Mouse (Mus musculus): Measurements from ENCODE around the gene Tesmin. TPM values are rescaled to one million over a fixed set of nuclear protein-coding genes. Genes with fewer than 3 reads are reported as not detected.

The Tesmin gene
- total RNA-seq (2015) (1.4 and 4.0 TPM in 2 replicates), total RNA-seq (2017) (1.3 and 2.8 TPM in 2 replicates)

DNA sequence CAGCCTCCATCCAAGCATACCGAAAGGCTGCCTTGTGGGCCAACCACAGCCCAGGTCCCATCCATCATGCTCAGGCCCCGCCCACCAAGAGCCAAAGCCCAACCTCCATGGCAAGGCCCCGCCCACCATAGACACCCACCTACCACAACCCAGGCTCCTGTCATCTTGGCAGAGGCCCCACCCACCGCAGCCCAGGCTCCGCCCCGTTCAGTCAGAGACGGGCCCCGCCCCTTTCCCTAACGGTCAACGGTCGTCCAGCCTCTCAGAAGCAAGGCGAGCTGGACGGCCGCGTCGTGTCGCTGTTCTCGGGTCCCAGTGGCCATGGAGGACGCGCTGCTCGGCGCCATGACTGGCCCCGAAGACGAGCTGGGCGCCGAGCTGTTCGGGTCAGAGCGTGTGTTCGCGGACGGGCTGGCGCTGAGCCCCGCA is at the start of gene Tesmin:
Tesmin (plus strand) TSS at position 229 of the 429 bp plus-strand sequence.
- ATAC-seq (ENCODE audit: poor library complexity, severe bottlenecking), result peak; percentile 87

DNA sequence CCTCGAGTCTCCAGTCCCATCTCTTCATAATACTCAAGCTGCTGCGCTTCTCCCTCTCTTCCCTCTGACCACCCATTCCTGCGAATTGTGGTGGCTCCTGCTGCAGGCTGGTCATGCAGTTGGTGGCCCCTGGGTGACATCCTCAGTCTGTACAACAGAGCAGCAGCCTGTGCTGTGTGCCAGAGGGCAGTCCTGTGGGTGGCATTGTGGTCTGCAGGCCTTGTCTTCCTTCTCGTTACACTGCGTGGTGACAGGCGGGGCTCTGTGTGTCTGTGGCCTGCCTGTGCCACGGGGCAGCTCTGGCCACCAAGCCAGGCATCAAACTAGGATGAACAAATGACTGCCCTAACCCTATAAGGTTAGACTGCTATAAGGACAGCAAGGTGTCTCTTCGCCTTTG is 49.5 kb upstream of the Tesmin start:
- peak; percentile 39 for ATAC-seq (ENCODE audit: poor library complexity, severe bottlenecking)

DNA sequence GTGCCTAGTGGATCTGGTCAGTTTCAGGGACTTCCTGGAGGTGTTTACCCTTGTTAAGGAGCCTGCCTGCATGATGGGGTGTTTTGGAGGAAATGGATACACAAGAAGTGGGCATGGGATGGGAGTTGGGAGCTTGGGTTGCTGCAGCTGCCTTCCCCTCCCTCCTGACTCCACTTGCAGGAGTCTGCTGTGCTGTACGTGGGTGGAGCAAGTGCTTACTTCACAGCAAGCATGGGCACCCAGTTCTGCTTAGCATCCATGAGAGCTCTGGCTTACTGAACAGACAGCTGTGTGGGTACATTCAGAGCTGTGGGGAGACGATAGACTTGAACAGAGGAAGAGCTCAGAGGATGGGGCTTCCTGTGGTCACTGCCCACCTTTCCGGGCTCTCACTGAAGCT is 47.6 kb upstream of the Tesmin start:
- no peak for ATAC-seq (ENCODE audit: poor library complexity, severe bottlenecking)

DNA sequence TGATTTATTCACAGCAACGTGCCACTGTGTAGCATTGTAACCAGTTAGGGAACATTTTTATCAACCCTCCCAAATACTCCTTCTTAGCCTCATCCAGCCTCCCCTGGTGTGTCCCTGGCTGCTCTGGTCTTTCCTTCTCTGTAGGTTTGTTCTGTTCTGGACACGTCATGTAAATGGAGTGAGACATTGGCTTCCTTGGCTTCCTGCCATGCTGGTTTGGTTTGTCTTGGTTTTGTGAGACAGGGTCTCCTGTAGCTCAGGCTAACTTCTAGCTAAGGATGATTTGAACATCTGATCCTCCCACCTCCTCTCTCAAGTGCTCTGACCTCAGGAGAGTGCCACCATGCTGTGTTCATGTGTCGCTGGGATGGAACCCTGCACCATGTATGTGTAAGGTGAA is 44.7 kb upstream of the Tesmin start:
- ATAC-seq (ENCODE audit: poor library complexity, severe bottlenecking), result no peak

DNA sequence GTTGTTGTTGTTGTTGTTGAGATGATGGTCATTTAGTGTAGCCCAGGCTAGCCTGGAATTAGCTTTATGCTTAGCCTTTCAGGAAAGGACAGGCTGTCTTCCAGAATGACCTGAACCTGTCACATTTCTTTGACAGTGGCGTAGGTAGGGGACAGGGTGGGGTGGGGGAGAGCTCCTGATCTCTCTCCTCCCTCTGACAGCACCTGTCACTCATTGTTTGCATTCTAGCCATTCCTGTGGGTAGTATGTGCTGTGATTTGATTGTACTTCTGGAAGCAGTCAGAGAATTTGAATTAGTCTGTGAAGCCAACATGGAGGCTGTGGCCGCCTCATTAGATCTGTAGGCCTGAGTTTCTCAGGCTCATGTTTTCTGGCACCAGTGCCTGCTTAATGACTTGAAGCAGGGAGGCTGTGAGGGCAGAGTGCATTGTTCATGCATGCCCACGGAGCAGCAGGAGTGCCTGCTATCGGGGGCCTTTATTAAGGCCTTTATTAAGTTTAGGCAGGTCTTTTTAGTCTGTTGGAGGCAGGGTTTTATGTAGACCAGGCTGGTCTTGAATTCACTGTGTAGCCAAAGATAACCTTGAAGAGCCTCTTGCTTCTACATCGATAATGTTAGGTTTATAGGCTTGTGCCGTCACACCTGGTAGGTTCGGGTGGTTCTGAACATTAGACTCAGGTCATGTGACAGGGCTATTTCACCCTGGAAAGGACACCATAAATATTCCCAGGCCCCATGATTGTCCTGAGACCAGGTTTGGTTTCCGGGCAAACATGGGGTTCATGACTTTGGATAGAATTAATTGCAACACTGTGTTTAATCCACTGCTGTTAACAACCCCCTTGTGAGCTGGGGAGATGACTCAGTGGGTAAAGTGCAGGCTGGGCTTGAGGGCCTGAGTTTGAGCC is 43.8 kb upstream of the Tesmin start:
- no peak for ATAC-seq (ENCODE audit: poor library complexity, severe bottlenecking)

DNA sequence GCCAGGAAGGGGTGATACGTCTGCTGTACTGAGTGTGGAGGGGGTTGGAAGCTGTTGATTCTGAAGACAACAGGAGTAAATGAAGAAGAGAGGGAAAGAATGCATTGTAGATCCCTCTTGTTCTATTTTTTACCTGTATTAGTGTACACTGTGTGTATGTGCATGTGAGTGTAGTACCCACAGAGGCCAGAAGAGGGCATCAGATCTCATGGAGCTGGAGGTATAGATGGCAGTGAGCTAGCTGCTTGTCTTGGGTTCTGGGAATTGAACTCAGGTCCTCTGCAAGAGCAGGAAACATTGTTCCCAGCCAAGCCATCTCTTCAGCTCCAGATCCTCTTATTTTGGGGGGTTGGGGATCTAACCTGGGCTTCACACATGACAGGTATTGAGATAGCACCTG is 40.9 kb upstream of the Tesmin start:
- ATAC-seq (ENCODE audit: poor library complexity, severe bottlenecking), result no peak

DNA sequence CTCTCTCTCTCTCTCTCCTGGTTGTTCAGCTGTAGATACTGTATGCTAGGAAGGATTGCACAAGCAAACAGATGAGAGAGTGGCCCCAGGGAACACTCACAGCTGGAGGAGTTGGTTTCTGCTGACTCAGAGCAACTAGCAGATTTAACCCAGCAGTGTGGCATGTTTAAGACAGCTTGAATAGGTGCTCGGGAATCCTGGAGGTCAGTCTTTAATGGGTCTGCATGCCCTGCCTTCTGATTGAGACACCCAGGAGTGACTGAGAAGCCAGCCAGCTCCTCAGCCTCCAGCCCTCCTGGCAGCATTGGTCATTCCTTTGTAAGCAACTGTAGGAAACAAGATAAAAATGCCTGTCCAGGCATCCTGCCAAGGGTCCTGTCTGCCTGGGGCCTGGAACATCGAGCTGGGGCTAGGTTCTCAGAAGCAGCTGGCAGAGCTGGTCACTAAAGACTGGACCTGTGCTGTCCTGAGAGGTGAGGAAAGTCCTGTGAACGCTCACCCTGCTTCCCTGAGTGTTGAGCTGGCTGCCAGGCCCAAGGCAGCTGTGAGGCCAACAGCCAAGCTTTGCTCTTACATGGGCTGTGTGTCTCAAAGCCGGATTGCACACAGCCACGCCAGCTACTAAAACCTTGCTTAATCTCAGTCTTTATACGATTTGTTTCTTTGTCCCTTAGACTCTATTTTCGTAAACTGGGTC is 35.1 kb upstream of the Tesmin start:
- no peak for ATAC-seq (ENCODE audit: poor library complexity, severe bottlenecking)

DNA sequence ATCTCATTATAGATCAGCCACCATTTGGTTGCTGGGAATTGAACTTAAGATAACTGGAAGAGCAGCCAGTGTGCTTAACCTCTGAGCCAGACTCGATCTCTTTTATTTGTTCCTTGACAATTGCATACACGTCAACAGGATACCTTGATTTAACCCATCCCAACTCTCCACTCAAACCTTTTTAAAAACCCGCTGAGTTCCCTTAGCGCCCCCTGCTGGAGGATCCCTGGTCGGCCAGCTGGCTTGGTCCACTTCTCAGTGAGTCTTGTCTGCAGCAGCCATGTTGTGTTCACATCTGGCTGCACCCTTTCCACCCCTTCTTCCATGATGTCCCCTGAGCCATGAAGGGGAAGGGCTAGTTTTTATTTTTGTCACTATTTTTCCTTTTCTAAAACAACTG is 33.6 kb upstream of the Tesmin start:
- no peak for ATAC-seq (ENCODE audit: poor library complexity, severe bottlenecking)

DNA sequence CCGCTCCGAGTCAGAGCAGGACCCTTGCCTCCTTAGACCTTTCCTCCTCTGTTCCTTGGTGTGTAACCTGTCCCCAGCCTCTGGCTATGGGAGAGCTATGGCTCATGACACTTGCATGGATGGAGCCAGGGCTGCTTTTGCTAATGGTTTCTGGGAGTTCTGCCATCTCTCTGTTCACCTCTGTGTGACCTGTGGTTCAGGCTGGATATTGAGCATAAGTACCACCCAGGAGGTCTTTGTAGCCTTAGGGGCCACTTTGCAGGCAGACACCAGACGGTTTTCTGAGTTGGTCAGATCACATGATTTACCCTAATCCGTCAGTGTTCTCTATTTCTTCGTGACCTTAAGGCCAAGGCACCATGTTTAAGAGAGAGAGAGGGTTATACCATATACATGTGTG is 32.1 kb upstream of the Tesmin start:
- no peak for ATAC-seq (ENCODE audit: poor library complexity, severe bottlenecking)

DNA sequence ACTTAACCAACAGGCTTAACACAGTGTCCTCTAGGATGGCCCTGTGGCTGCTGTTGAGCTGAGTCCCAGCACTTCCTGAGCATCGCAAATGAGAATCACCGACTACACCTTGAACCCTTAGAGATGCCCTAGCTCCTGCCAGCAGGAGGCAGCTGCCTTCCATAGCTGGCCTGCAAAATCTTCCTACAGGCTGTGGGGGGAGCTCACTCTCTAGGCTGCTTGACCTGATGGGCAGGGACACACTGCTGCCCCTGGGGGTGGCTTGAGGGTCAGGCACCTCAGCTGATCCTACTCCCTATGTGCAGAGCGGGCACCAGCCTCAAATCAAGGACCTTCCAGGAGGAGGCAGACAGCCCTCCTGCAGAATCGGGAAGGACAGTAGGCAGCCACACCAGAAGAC is 31.0 kb upstream of the Tesmin start:
- no peak for ATAC-seq (ENCODE audit: poor library complexity, severe bottlenecking)

DNA sequence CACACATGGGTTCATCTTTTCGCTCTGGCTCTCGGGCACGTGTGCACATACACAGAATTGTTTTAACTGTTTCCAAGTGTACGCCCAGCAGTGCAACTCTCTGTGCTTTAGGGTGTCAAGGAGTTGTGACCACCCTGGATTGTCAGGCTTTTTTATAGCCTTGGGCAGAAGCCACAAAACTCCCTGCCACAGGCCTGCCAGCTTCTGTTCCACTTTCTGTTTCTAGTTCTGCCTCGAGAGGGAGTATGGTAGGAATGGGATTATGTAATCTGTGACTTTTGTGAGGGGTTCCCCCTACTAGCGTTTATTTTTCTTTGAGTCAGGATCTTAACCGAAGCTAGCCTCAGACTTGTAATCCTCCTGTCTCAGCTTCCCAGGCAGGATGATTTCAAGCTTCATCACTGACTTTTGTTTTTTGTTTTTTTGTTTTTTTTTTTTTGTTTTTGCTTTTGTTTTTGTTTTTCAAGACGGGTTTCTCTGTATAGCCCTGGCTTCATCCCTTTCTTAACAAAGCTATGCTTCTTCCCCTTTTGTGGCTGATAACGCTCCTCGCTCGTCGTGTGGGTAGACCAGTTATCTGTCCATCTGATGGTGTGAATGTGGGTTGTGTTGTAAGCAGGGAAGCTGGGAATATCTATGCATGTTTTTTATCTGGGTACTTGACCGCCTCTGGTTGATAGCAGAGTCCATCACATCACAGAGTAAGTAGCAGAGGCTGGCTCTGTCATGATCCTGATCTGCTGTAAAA is 28.6 kb upstream of the Tesmin start:
- peak; percentile 89 for ATAC-seq (ENCODE audit: poor library complexity, severe bottlenecking)

DNA sequence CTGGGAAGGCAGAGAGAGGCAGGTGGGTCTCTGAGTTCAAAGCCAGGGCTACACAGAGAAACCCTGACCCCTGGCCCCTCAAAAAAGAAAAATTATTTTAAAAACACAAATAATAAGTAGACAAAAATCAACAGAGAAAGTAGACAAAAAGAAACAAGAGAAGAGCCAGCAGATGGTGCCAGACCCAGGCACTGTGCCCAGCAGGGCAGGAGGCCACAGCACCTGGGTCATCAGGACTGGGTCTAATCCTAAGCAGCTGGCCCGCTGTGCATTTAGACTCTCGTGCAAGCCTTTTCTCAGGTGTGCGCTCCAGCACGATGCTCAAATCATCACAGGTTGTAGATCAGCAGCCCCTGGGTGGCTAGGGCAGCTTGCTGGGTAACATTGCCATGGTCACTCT is 25.1 kb upstream of the Tesmin start:
- ATAC-seq (ENCODE audit: poor library complexity, severe bottlenecking), result no peak

DNA sequence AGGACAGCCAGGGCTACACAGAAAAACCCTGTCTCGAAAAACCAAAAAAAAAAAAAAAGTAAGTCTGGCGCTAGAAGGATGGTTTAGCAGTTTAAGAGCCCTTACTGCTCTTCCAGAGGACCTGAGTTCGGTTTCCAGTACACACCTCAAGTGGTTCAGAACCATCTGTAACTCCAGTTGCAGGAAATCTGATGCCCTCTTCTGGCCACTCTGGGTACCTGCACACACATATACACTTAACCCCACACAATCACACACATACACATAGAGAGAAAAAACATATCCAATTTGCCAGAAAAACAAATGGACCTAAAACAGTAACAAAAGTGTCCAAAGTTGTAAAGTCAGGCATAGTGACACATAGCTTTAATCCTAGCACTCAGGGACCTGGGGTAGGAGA is 23.6 kb upstream of the Tesmin start:
- ATAC-seq (ENCODE audit: poor library complexity, severe bottlenecking), result no peak

DNA sequence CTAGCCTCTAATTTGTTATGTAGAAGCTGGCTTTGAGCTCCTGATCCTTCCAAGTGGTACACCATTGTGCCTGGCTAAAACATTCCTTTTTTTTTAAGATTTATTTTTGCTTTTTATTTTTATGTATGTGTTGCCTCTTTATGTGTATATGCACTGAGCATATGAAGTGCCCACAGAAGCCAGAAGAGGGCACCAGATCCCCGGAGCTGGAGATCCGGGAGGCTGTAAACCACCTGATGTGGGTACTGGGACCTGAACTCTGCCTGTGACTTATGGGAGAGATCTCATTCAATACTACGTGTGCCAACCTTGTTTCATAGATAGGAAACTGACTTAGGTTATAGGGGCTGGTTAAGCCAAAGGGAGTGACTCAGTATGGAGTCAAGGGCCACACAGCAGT is 20.4 kb upstream of the Tesmin start:
- ATAC-seq (ENCODE audit: poor library complexity, severe bottlenecking), result no peak

DNA sequence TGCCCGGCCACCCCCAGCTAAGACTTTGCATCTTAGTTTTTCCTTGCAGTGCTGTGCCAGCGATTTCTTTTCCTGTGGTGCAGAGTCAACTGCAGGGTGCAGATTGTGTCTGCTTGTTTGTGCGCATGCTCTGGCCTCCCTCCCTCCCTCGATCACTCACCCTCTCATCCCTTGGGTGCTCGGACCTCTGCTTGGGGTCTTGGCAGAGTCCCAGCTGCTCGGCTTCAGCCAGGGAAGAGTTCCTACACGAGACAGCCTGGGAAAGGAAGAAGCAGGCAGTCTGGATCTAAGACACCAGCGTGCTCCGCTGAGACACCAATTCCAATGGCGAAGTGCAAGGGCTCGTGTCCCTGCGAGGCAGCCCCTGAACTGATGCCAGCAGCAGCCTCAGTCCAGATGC is 15.3 kb upstream of the Tesmin start:
- no peak for ATAC-seq (ENCODE audit: poor library complexity, severe bottlenecking)

DNA sequence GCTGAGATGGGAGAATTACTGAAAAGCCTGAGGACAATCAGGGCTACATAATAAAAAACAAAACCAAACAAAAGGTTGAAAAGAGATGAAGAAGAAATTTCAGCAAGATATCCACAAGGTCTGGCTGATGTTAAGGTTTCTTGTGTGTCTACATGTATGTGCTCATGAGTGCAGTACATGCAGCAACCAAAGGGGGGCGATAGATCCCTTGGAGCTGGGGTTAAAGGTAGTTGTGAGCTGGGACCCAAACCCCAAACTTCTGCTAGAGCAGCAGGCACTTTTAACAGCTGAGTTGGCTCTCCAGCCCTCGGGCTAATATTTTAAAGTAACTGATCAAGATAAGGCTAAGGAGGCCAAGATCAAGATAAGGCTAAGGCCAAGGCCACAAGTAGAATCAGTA is 14.6 kb upstream of the Tesmin start:
- ATAC-seq (ENCODE audit: poor library complexity, severe bottlenecking), result no peak

DNA sequence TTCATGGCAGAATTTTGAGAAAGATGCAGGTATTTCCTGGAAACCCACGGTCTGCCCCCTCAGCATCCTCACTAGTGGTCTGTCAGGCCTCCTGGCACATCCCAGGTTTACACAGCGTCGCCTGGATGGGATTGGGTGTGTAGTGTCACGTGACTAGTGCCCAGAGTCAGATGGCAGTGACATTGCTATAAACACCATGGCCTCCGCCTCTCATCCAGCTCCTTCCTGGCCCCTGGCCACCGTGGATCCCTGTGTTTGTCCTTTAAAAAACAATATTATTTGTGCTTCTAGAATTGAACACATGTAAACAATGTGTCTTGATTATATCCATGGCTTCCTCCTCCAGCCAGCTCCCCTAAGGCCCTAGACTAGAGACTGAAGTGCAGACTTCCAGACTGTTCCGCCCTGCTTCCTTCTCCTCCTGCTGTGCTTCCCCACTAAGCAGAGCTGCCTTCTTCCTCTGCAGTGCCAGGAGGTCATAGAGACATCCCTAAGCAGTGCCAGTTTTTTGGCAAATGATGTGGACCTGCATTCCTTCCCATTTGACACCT is 12.6 kb upstream of the Tesmin start:
- ATAC-seq (ENCODE audit: poor library complexity, severe bottlenecking), result no peak

DNA sequence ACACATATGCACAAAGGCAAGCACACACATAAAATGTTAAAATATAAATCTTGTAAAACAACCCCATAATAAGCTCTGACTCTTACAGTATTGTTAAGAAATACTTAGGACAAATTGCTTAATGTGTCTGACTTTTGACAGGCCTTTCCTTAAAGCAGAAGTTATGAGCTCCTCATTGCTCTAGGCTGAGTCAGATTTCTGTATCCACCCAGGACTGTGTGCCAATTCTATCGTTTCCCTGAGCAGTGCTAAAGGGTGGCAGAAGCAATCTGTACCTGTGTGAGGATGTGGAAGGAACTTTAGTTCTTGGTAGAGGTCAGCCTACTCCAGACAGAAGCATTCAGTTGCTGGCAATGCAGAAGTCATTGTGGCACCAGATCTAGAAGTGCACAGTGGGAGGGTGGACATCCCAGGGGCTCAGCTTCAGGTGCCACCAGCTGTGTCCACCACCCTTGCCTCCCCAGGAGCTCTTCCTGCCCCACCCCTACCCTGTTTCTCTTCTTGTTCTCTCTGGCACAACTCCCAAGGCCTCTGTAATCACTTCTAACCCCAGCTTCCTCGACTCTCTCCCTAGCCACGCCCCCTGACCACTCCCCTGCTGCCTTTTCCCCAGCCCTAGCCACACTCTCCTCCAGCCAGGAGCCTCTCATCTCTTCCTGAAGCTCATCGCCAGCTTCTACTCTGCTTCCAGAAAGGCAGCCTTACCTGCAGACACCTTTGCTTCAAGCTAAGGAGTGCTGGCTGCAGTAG is 11.5 kb upstream of the Tesmin start:
- peak; percentile 72 for ATAC-seq (ENCODE audit: poor library complexity, severe bottlenecking)

DNA sequence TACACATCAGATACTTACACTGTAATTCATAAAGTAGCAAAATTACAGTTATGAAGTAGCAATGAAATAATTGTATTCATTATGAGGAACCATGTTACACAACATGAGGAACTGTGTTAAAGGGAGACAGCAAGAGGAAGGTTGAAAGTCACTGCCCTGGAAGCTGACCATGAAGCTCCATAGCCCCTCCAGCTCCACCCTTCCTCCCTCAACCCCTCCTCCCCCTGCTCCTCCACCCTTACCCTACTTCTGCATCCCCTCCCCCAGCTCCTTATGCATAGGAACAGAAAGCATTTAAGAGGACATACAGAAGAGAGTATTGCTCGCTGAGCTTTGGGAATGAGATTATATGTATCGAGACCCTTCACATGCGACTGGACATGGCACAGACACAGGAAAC is 10.0 kb upstream of the Tesmin start:
- ATAC-seq (ENCODE audit: poor library complexity, severe bottlenecking), result peak; percentile 79

DNA sequence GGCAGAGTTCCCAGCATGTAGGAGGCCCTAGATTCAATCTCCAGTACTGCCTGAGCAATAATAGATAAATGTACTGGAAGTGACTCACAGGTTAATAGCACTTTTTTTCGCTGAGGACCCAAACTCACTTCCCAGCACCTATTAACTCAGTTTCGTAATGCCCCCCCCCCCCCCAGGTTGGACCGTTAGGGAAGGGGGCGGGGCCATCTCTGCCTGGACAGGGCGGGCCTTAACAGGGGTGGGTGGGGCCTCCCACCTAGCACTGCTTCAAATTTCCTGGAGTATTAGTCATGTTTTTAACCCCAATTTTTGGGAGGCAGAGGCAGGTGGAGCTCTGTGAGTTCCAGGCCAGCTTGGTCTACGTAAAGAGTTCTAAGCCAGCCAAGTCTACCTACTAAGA is 596 bp upstream of the Tesmin start:
- ATAC-seq (ENCODE audit: poor library complexity, severe bottlenecking), result no peak
